7 mouse cellular contexts compared by ENCODE assay signal in genomic region chr7:141278766-141279590, GRCm38 (mm10). TPM values are rescaled to one million over a fixed set of nuclear protein-coding genes. Genes with fewer than 3 reads are reported as not detected.
DNase-seq lines count a peak whose midpoint lies in the region; ATAC-seq and TF ChIP-seq lines count a peak whose summit lies in the region.

Gene Sct (minus strand): TSS chr7:141279133.

- DNase-seq in CD4-positive helper T cell, adult 2 months (ENCODE audit: low read depth, low spot score): peak; percentile 42
- DNase-seq in embryo, embryonic 9.5 days (ENCODE audit: extremely low spot score): peak; percentile 63
- DNase-seq in left cerebral cortex, postnatal 14 days (ENCODE audit: low spot score in 2 of 2): no peak

- TF ChIP-seq EP300 in ES-Bruce4 (IDR thresholded peaks at IDR 0.05; ENCODE audit: insufficient read depth, low read depth, low read length): no peak

- H3K27me3 ChIP-seq in ES-Bruce4 (ENCODE audit: control insufficient read depth, insufficient read depth, low read length, poor library complexity, severe bottlenecking): no peaks in the 10 kb centered on the region
- H3K27me3 ChIP-seq in hindbrain, embryonic 16.5 days (replicated peaks; ENCODE audit: control insufficient read depth, insufficient read depth, low read length): 0 out of 2 replicates have a peak, but pooled peaks cover 3% of the 10 kb centered on the region
- peaks cover 2% of the 10 kb centered on the region; the same call in 1 of the 2 replicates for H3K27me3 ChIP-seq in lung, embryonic 16.5 days (ENCODE audit: control insufficient read depth, insufficient read depth, low read depth, low read length)
- H3K27me3 ChIP-seq in stomach, embryonic 14.5 days (ENCODE audit: control insufficient read depth, insufficient read depth, low read length): no peaks in the 10 kb centered on the region

- peak within 1 kb of the TSS; percentile 95 for H3K4me2 ChIP-seq in hindbrain, embryonic 16.5 days (ENCODE audit: low read length)
- H3K4me2 ChIP-seq in lung, embryonic 16.5 days (ENCODE audit: low read depth, low read length): peak within 1 kb of the TSS; percentile 96
- H3K4me2 ChIP-seq in stomach, embryonic 14.5 days (replicated peaks; ENCODE audit: low read depth, low read length): peak within 1 kb of the TSS; percentile 74

- H3K4me1 ChIP-seq in ES-Bruce4 (ENCODE audit: control insufficient read depth, insufficient read depth, low read length): peaks cover 1% of the 10 kb centered on the region
- H3K4me1 ChIP-seq in hindbrain, embryonic 16.5 days (ENCODE audit: control insufficient read depth, insufficient read depth, low read depth, low read length): peaks cover 6% of the 10 kb centered on the region
- peaks cover 12% of the 10 kb centered on the region; the same call in 1 of the 2 replicates for H3K4me1 ChIP-seq in lung, embryonic 16.5 days (replicated peaks; ENCODE audit: control insufficient read depth, insufficient read depth, low read length)
- peaks cover 7% of the 10 kb centered on the region; the same call in 1 of the 2 replicates for H3K4me1 ChIP-seq in stomach, embryonic 14.5 days (ENCODE audit: control insufficient read depth, insufficient read depth, low read length)

- no peaks in the 10 kb centered on the region for H3K9me3 ChIP-seq in ES-Bruce4 (replicated peaks; ENCODE audit: control insufficient read depth, insufficient read depth, low read length, poor library complexity, severe bottlenecking)
- no peaks in the 10 kb centered on the region for H3K9me3 ChIP-seq in hindbrain, embryonic 16.5 days (ENCODE audit: control insufficient read depth, low read length)
- H3K9me3 ChIP-seq in lung, embryonic 16.5 days (ENCODE audit: control insufficient read depth, low read length): no peaks in the 10 kb centered on the region
- H3K9me3 ChIP-seq in stomach, embryonic 14.5 days (ENCODE audit: control insufficient read depth, low read depth, low read length): no peaks in the 10 kb centered on the region

- TF ChIP-seq POLR2A in ES-Bruce4 (IDR thresholded peaks at IDR 0.05; ENCODE audit: insufficient read depth, low read length): no peak

- intact Hi-C loops in left cerebral cortex, postnatal 14 days (cut with DNase I): no loop called here

- peak within 1 kb of the TSS; percentile 69 for H3K4me3 ChIP-seq in ES-Bruce4 (ENCODE audit: low read depth, low read length)
- H3K4me3 ChIP-seq in hindbrain, embryonic 16.5 days (ENCODE audit: low read length): peak within 1 kb of the TSS; percentile 55
- H3K4me3 ChIP-seq in lung, embryonic 16.5 days (ENCODE audit: low read length): peak within 1 kb of the TSS; percentile 55
- H3K4me3 ChIP-seq in stomach, embryonic 14.5 days (ENCODE audit: low read depth, low read length): peak within 1 kb of the TSS; percentile 32

- H3K9ac ChIP-seq in ES-Bruce4 (ENCODE audit: low read depth, poor library complexity, severe bottlenecking): peak within 1 kb of the TSS; percentile 9
- peak within 1 kb of the TSS; percentile 71 for H3K9ac ChIP-seq in hindbrain, embryonic 16.5 days (ENCODE audit: low read depth, low read length)
- H3K9ac ChIP-seq in lung, embryonic 16.5 days (ENCODE audit: low read length): peak within 1 kb of the TSS; percentile 69
- peak within 1 kb of the TSS; percentile 28; the same call in 1 of the 2 replicates for H3K9ac ChIP-seq in stomach, embryonic 14.5 days (replicated peaks; ENCODE audit: low read depth, low read length)

- H3K36me3 ChIP-seq in ES-Bruce4 (ENCODE audit: control insufficient read depth, insufficient read depth, low read length, poor library complexity, severe bottlenecking): no peaks in the 10 kb centered on the region
- H3K36me3 ChIP-seq in hindbrain, embryonic 16.5 days (ENCODE audit: control insufficient read depth, insufficient read depth, low read length): no peaks in the 10 kb centered on the region
- no peaks in the 10 kb centered on the region for H3K36me3 ChIP-seq in lung, embryonic 16.5 days (ENCODE audit: control insufficient read depth, insufficient read depth, low read length)
- H3K36me3 ChIP-seq in stomach, embryonic 14.5 days (ENCODE audit: control insufficient read depth, insufficient read depth, low read length): no peaks in the 10 kb centered on the region

- peak; percentile 43 for TF ChIP-seq CTCF in ES-Bruce4 (IDR thresholded peaks at IDR 0.05; ENCODE audit: low read depth, low read length)

- no peak within 1 kb of the TSS for H3K27ac ChIP-seq in ES-Bruce4 (ENCODE audit: insufficient read depth, low read length)
- H3K27ac ChIP-seq in hindbrain, embryonic 16.5 days (ENCODE audit: low read depth, low read length): no peak within 1 kb of the TSS
- H3K27ac ChIP-seq in lung, embryonic 16.5 days (ENCODE audit: low read length): no peak within 1 kb of the TSS
- H3K27ac ChIP-seq in stomach, embryonic 14.5 days (ENCODE audit: low read length): no peak within 1 kb of the TSS

- ATAC-seq in hindbrain, embryonic 16.5 days: peak; percentile 87
- ATAC-seq in lung, embryonic 16.5 days (ENCODE audit: low read depth): peak; percentile 75
- ATAC-seq in stomach, embryonic 14.5 days (ENCODE audit: insufficient number of reproducible peaks, insufficient read depth, low FRiP score, low read depth): peak; percentile 44; the same call in 1 of the 2 replicates

- WGBS in hindbrain, embryonic 16.5 days: 2% methylated on average over 46 of the region's 46 CpGs
- 3% methylated on average over 46 of the region's 46 CpGs for WGBS in lung, embryonic 16.5 days
- WGBS in stomach, embryonic 14.5 days: 3% methylated on average over 46 of the region's 46 CpGs

RNA-seq across cellular contexts. Expression of gene Sct, which starts in this region (rescaled TPM):
- 7.4 and 8.5 TPM in 2 replicates for polyA plus RNA-seq in ES-Bruce4 (2011; ENCODE audit: insufficient read depth, insufficient read length, low read depth, missing spikeins)
- 3.5 and 6.1 TPM in 2 replicates for polyA plus RNA-seq in hindbrain, embryonic 16.5 days (2015; fragmentation: Nextera tagmentation; extraction: Ambion mirVana)
- polyA plus RNA-seq in lung, embryonic 16.5 days (2015; fragmentation: Nextera tagmentation; extraction: Ambion mirVana): 2.0 and 2.6 TPM in 2 replicates
- 9.1 and 10.5 TPM in 2 replicates for polyA plus RNA-seq in stomach, embryonic 14.5 days (2014; fragmentation: Nextera tagmentation; extraction: Ambion mirVana)
- total RNA-seq in left cerebral cortex, postnatal 14 days (2021): not detected

Comparison
In these comparisons a context has a peak if more than half of its experiments do, and no peak if none do; other contexts are left out.
1. DNase-seq: peak in CD4-positive helper T cell, adult 2 months (single experiment) and embryo, embryonic 9.5 days (single experiment); none in left cerebral cortex, postnatal 14 days (0 of 2).
2. H3K9ac ChIP-seq: peak in every context shown above with its lines; median percentile 71 in hindbrain, embryonic 16.5 days; 69 in lung, embryonic 16.5 days; 28 in stomach, embryonic 14.5 days; 9 in ES-Bruce4.
3. Peak in every context shown above with its lines, with median percentiles within 50 percentile points of each other: H3K4me3 ChIP-seq, ATAC-seq and H3K4me2 ChIP-seq.